Mouse (Mus musculus): ENCODE data around the gene H2-DMb2. TPM values are rescaled to one million over a fixed set of nuclear protein-coding genes. Genes with fewer than 3 reads are reported as not detected.

Gene H2-DMb2
- total RNA-seq, 4 experiments from 2014 or later, result 0.51 to 3.5 (median 2.1) TPM

Other genes with a start within 250 kb of the H2-DMb2 start
- gene Platr17, start 238.2 kb upstream of the H2-DMb2 start, total RNA-seq (2022), result 1 to 10 TPM in 2 of 4 experiments, not detected in 2; 1.4 to 1.8 TPM
- gene Daxx, start 233.9 kb upstream of the H2-DMb2 start, total RNA-seq (2022), result 10 to 100 TPM; 24.2 to 27.1 (median 26.1) TPM
- gene Tapbp, start 227.4 kb upstream of the H2-DMb2 start, total RNA-seq (2022), result 10 to 100 TPM; 39.9 to 87.4 (median 58.2) TPM
- gene Zbtb22, start 227.4 kb upstream of the H2-DMb2 start, total RNA-seq (2022), result 10 to 100 TPM; 28.8 to 36.0 (median 32.5) TPM
- 10 to 100 TPM; 64.3 to 90.9 (median 81.8) TPM for gene Rgl2, start 213.8 kb upstream of the H2-DMb2 start, total RNA-seq (2022)
- 10 to 100 TPM; 68.7 to 93.1 (median 76.1) TPM for gene Pfdn6, start 203.0 kb upstream of the H2-DMb2 start, total RNA-seq (2022)
- 10 to 100 TPM; 13.2 to 17.4 (median 14.9) TPM for gene Wdr46, start 202.6 kb upstream of the H2-DMb2 start, total RNA-seq (2022)
- gene B3galt4, start 191.8 kb upstream of the H2-DMb2 start, total RNA-seq (2022), result 1 to 10 TPM; 4.7 to 7.4 (median 6.9) TPM
- 10 to 100 TPM; 81.4 to 91.3 (median 81.9) TPM for gene Vps52, start 187.5 kb upstream of the H2-DMb2 start, total RNA-seq (2022)
- 100 to 1,000 TPM; 273 to 401 (median 339) TPM for gene Rps18, start 187.3 kb upstream of the H2-DMb2 start, total RNA-seq (2022)
- 100 to 1,000 TPM in 1 of 4 experiments, 10 to 100 TPM in 3; 29.6 to 138 (median 63.9) TPM for gene H2-K1, start 143.0 kb upstream of the H2-DMb2 start, total RNA-seq (2022)
- gene Ring1, start 118.6 kb upstream of the H2-DMb2 start, total RNA-seq (2022), result 10 to 100 TPM; 34.8 to 44.1 (median 42.7) TPM
- 10 to 100 TPM; 57.9 to 62.2 (median 58.3) TPM for gene H2-Ke6, start 115.2 kb upstream of the H2-DMb2 start, total RNA-seq (2022)
- gene Slc39a7, start 111.6 kb upstream of the H2-DMb2 start, total RNA-seq (2022), result 100 to 1,000 TPM in 1 of 4 experiments, 10 to 100 TPM in 3; 77.1 to 106 (median 92.6) TPM
- 10 to 100 TPM; 70.8 to 85.4 (median 78.0) TPM for gene Rxrb, start 111.5 kb upstream of the H2-DMb2 start, total RNA-seq (2022)
- 10 to 100 TPM; 22.6 to 30.2 (median 27.5) TPM for gene Col11a2, start 103.9 kb upstream of the H2-DMb2 start, total RNA-seq (2022)
- gene H2-Oa, start 51.0 kb upstream of the H2-DMb2 start, total RNA-seq (2022), result 1 to 10 TPM in 2 of 4 experiments, not detected in 2; 2.6 to 3.6 TPM
- gene H2-DMa, start 23.8 kb upstream of the H2-DMb2 start, total RNA-seq (2022), result 10 to 100 TPM; 31.5 to 37.7 (median 34.2) TPM
- 100 to 1,000 TPM; 190 to 204 (median 197) TPM for gene Brd2, start 20.7 kb upstream of the H2-DMb2 start, total RNA-seq (2022)
- gene H2-DMb1, start 9.8 kb downstream of the H2-DMb2 start, total RNA-seq (2022), result 1 to 10 TPM; 3.4 to 9.7 (median 6.0) TPM
- gene Tap1, start 44.2 kb downstream of the H2-DMb2 start, total RNA-seq (2022), result 10 to 100 TPM in 1 of 4 experiments, 1 to 10 TPM in 3; 2.5 to 10.6 (median 5.8) TPM
- gene Psmb9, start 44.5 kb downstream of the H2-DMb2 start, total RNA-seq (2022), result 1 to 10 TPM; 3.9 to 9.0 (median 5.8) TPM
- gene Psmb8, start 54.4 kb downstream of the H2-DMb2 start, total RNA-seq (2022), result 10 to 100 TPM in 2 of 4 experiments, 1 to 10 TPM in 2; 3.8 to 18.8 (median 10.0) TPM
- gene Tap2, start 60.2 kb downstream of the H2-DMb2 start, total RNA-seq (2022), result 10 to 100 TPM; 12.3 to 18.1 (median 15.9) TPM
- 1 to 10 TPM in 2 of 4 experiments, under 1 TPM in 1, not detected in 1; 0.69 to 3.3 (median 1.8) TPM for gene H2-Ob, start 95.6 kb downstream of the H2-DMb2 start, total RNA-seq (2022)
- 10 to 100 TPM in 2 of 4 experiments, 1 to 10 TPM in 2; 1.1 to 31.1 (median 11.6) TPM for gene H2-Ab1, start 114.4 kb downstream of the H2-DMb2 start, total RNA-seq (2022)
- 10 to 100 TPM in 2 of 4 experiments, 1 to 10 TPM in 1, under 1 TPM in 1; 0.70 to 29.8 (median 13.8) TPM for gene H2-Aa, start 144.5 kb downstream of the H2-DMb2 start, total RNA-seq (2022)
- 10 to 100 TPM in 2 of 4 experiments, 1 to 10 TPM in 2; 1.9 to 25.1 (median 10.1) TPM for gene H2-Eb1, start 162.6 kb downstream of the H2-DMb2 start, total RNA-seq (2022)
- gene H2-Eb2, start 182.4 kb downstream of the H2-DMb2 start, total RNA-seq (2022), result not detected
- 1 to 10 TPM in 1 of 4 experiments, under 1 TPM in 3; 0.47 to 1.0 (median 0.73) TPM for gene Btnl2, start 211.5 kb downstream of the H2-DMb2 start, total RNA-seq (2022)
- gene Btnl1, start 233.8 kb downstream of the H2-DMb2 start, total RNA-seq (2022), result not detected

All from layer of hippocampus, adult 8-10 months (tissue).